Mouse (Mus musculus) gastrocnemius, adult 2 months (tissue): ENCODE data around the gene Ppig. TPM values are rescaled to one million over a fixed set of nuclear protein-coding genes. Genes with fewer than 3 reads are reported as not detected.

ENCODE experiments used
- DNase-seq: peaks from one replicate; pipeline ENCODE4 v3.0.0; 2022
- H3K27ac ChIP-seq: fragments of 200-600 bp; 2 replicates; pipeline ENCODE4 v1.8.1; 2022; ENCODE audit warnings: mild to moderate bottlenecking
- H3K4me3 ChIP-seq: fragments of 200-600 bp; 2 replicates; pipeline ENCODE4 v1.8.1; 2022; ENCODE audit warnings: mild to moderate bottlenecking, moderate library complexity
- CTCF ChIP-seq: fragments of 200-600 bp; IDR thresholded peaks from 2 replicates; pipeline ENCODE4 v1.8.1; 2022; ENCODE audit warnings: antibody characterized with exemption, mild to moderate bottlenecking, moderate library complexity
- intact Hi-C: fragments of 180-260 bp; cut with DNase I; formaldehyde crosslinking; loops from one replicate; pipeline ENCODE4 v1.15.1; 2025
- total RNA-seq, 2 experiments: library from RNA; stranded (reverse); gene quantifications; 2 replicates each; pipeline ENCODE4 v1.2.3; 2021

Gene Ppig
- total RNA-seq, 2 experiments from 2014 or later, result 31.8 to 35.3 TPM

GRCm38 (mm10) chr2:69777985-69778835 is 55.9 kb downstream of the Ppig start:
- intact Hi-C loops, result loop anchor here (2.0 kb wide), 1 partner anchor 143 kb away; no protein-coding TSS in a partner anchor
- TF ChIP-seq CTCF, result no peak
- H3K4me3 ChIP-seq, result no peak overlapping the region
- no peak overlapping the region for H3K27ac ChIP-seq
- DNase-seq, result no peak

- no peak overlapping the region for H3K27ac ChIP-seq
- intact Hi-C loops, result loop anchor here (2.0 kb wide), 1 partner anchor 144 kb away; no protein-coding TSS in a partner anchor
- peak; percentile 31 for DNase-seq
- H3K4me3 ChIP-seq, result no peak overlapping the region
- TF ChIP-seq CTCF, result peak; percentile 54
Observed at GRCm38 (mm10) chr2:69778836-69779177, 56.5 kb downstream of the Ppig start.

DNA sequence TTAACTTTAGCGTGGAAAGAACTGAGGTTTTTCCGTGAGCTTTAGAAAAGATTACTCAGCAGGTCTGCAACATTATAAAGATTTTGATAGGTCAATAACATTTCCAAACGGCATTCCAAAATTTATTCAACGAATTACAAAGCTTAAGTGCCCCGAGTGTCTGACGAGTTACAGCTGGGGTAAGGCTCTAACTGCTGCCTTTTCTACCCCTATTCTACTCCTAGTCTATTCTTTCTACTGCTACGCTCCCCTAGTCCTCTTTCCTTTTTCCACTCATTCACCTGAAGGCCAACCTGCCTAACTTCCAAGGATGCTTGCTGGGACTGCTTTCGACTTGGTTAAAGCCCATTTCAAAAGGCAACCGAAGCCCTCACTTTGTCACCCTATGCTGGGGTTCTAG is 66.6 kb downstream of the Ppig start:
- Histone ChIP-seq H3K4me3 (peak overlapping the region; percentile 86), H3K27ac (peak overlapping the region; percentile 90)
- DNase-seq, result no peak
- intact Hi-C loops, result loop anchor here (5.0 kb wide), 1 partner anchor 67 kb away; the partner anchor contains the start of gene Ppig
- no peak for TF ChIP-seq CTCF

DNA sequence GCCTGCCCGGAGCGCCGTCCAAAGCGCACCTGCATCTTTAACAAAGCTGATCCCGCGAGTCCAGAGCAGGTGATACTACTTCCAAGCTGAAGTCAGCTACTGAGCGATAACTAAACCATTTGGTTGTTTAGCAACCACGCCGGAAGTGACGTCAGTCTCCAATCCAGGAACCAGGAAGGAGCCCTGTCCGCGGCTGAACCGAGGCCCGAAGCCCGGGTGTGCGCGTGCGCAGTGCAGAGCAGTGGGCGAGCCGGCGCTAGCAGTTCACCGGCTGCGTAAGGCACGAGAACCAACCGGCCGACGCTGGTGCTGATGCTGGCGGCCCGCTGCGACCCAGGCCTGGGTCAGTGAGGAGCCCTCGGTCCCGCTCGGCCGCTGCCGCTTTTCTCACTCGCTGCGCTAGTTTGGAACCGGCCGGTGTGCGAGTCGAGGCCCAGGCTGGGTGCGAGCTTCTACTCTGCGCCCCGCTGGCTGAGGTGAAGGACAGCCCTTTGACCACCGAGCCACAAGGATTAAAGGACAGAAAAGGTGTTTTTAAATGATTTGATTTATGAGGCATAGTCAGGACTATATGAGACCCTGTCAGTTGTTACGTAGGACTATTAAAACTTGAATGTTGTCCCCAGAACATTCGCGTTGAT is 67.2 kb downstream of the Ppig start, which contains the start of the genes Ccdc173 and Phospho2:
Gene Ccdc173, minus strand, starts transcription at position 147 of the 641 bp plus-strand sequence.
Gene Phospho2, plus strand, starts transcription at position 195 of the 641 bp plus-strand sequence.
- peak within 1 kb of the TSS; percentile 86 for H3K4me3 ChIP-seq

DNA sequence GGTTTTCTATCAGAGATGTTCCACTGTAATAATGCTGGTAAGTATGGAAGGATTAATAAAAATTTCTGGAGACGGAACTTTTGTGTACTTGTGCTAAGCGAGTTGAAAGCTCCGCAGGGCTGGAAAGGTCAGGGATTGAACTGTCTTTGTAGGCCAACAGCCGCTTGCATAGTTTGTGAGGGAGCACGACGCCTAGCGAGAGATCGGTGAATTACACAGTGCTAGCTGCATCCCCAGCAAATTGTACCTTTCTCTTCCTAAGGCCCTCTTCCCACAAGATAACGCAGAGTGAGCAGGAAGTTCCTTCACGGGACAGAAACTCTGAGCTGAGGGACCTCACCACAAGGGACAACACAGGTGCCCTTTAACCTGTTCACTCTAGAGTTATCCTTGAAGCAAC is 67.9 kb downstream of the Ppig start:
- peak; percentile 82 for DNase-seq
- Histone ChIP-seq H3K27ac (peak overlapping the region; percentile 90), H3K4me3 (peak overlapping the region; percentile 86)
- intact Hi-C loops, result no loop called here
- peak; percentile 83 for TF ChIP-seq CTCF

More for the DNA sequence above, 67.2 kb downstream of the Ppig start, which contains the start of the genes Ccdc173 and Phospho2:
- intact Hi-C loops, result loop anchor here (5.0 kb wide), 1 partner anchor 67 kb away; the partner anchor contains the start of gene Ppig
- TF ChIP-seq CTCF, result no peak
- peak within 1 kb of the TSS; percentile 90 for H3K27ac ChIP-seq
- DNase-seq, result peak; percentile 99

DNA sequence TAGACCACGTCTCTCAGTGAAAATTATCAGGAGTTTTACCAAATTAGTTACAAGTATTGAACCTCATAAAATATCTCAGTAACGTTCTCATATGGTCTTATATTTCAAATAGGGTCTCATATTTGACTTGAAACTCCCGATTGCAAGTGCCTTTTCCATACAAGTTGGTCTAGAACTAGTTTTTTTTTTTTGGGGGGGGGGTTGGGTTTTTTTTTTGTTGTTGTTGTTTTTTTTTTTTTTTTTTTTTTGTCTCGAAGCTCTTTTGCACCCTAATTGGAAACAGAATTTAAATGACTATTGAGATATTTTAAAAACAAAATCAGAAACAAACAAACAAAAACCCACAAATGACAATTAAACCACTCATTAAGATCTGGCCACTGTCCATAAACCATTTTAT is 68.4 kb downstream of the Ppig start:
- peak overlapping the region; percentile 90; the same call in 1 of the 2 replicates for H3K27ac ChIP-seq
- intact Hi-C loops, result no loop called here
- TF ChIP-seq CTCF, result no peak
- no peak for DNase-seq
- peak overlapping the region; percentile 86; the same call in 1 of the 2 replicates for H3K4me3 ChIP-seq

- intact Hi-C loops, result loop anchor here (5.0 kb wide), 3 partner anchors 59 to 159 kb away; partner anchors contain the start of gene Ssb
- peak overlapping the region; percentile 53 for H3K4me3 ChIP-seq
Observed at GRCm38 (mm10) chr2:69802911-69803312, 80.6 kb downstream of the Ppig start.

More at GRCm38 (mm10) chr2:69802911-69803312, 80.6 kb downstream of the Ppig start:
- peak; percentile 82 for DNase-seq
- no peak overlapping the region; the same call in 1 of the 2 replicates for H3K27ac ChIP-seq
- TF ChIP-seq CTCF, result peak; percentile 95

Other genes with a start within 250 kb of the Ppig start
- gene Lrp2, start 136.5 kb upstream of the Ppig start, total RNA-seq, result not detected
- 1 to 10 TPM; 3.7 to 4.6 TPM for gene Bbs5, start 75.4 kb upstream of the Ppig start, total RNA-seq
- 100 to 1,000 TPM; 511 to 652 TPM for gene Klhl41, start 52.4 kb upstream of the Ppig start, total RNA-seq
- 10 to 100 TPM; 15.2 to 20.3 TPM for gene Fastkd1, start 9.0 kb upstream of the Ppig start, total RNA-seq
- gene Ccdc173, start 67.0 kb downstream of the Ppig start, total RNA-seq, result under 1 TPM; 0.38 to 0.56 TPM
- 10 to 100 TPM; 18.9 to 20.6 TPM for gene Phospho2, start 67.1 kb downstream of the Ppig start, total RNA-seq
- gene Klhl23, start 99.4 kb downstream of the Ppig start, total RNA-seq, result 10 to 100 TPM; 13.4 to 15.6 TPM
- 10 to 100 TPM; 56.1 to 59.5 TPM for gene Ssb, start 139.0 kb downstream of the Ppig start, total RNA-seq
- gene Mettl5, start 163.1 kb downstream of the Ppig start, total RNA-seq, result 10 to 100 TPM; 11.1 to 16.0 TPM
- gene Ubr3, start 174.7 kb downstream of the Ppig start, total RNA-seq, result 100 to 1,000 TPM; 193 to 217 TPM